Comparison of ENCODE assay signal across 10 mouse cellular contexts in the genomic region with DNA sequence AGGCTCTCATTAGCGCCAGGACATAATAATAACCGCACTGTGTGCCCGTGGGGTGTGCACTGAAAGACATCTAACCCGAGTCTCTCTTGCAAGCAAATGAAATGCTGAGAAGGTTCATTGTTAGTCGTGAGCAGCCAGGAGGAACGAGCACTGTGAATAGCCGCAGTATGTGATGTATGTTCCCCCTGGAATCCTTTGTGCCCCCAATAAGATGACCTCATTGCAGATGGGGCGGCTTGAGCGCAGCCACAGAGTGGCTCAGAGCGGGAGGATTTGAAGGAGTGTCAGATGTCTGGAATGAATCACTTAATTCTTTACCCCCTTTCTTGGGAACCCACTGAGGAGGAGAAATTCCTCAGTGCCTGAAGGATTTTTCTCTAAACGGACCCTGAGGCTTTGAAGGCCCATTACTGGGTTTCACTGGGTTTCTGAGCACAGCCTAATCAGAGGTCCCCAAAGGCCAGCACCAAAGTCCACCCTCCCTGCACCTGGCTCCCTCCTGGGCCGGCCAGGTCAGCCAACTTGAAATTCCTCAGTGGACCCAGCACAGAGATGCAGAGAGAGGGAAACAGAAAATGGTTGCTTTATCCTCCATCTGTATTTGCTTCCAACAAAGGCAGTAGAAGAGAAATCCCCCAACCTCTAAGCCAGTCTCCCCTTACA. TPM values are rescaled to one million over a fixed set of nuclear protein-coding genes. Genes with fewer than 3 reads are reported as not detected.
DNase-seq lines count a peak whose midpoint lies in the region; ATAC-seq and TF ChIP-seq lines count a peak whose summit lies in the region.
"Had no signal": no experiment of that assay in that cellular context is flagged by ENCODE, and none has a peak within 500 bp of the region (broad histone marks: within the 10 kb centered on the region; RNA-seq: fewer than 3 reads in every experiment).

No protein-coding gene starts in this region.

- no peak overlapping the region for H3K4me3 ChIP-seq in kidney, embryonic 14.5 days (ENCODE audit: low read length)
- no peak overlapping the region for H3K4me3 ChIP-seq in forebrain, postnatal 0 days (ENCODE audit: low read depth, low read length)
- H3K4me3 ChIP-seq in midbrain, embryonic 13.5 days (replicated peaks) = no peak overlapping the region
- H3K4me3 ChIP-seq: erythroblast, embryonic 14.5 days had no signal

- DNase-seq in kidney, postnatal 10 days = no peak
- peak; percentile 87 for DNase-seq in brain, adult 2 months (ENCODE audit: low read depth, low spot score)
- DNase-seq in forebrain, postnatal 0 days = peak; percentile 63
- no peak for DNase-seq in urinary bladder, postnatal 14 days (ENCODE audit: low spot score)
- DNase-seq in heart, postnatal 14 days = no peak
- no peak for DNase-seq in adipocyte (ENCODE audit: low spot score)

- 13% methylated on average over 12 of the region's 12 CpGs for whole genome bisulfite sequencing in kidney, embryonic 14.5 days
- 9% methylated on average over 12 of the region's 12 CpGs for WGBS in forebrain, postnatal 0 days
- WGBS in midbrain, embryonic 13.5 days = 2% methylated on average over 12 of the region's 12 CpGs

- peaks cover 12% of the 10 kb centered on the region for H3K4me1 ChIP-seq in kidney, embryonic 14.5 days (ENCODE audit: control insufficient read depth, insufficient read depth, low read length)
- H3K4me1 ChIP-seq in forebrain, postnatal 0 days (ENCODE audit: insufficient read depth) = peaks cover 28% of the 10 kb centered on the region
- peaks cover 51% of the 10 kb centered on the region for H3K4me1 ChIP-seq in midbrain, embryonic 13.5 days (replicated peaks)

- no peak overlapping the region for H3K4me2 ChIP-seq in kidney, embryonic 14.5 days (replicated peaks; ENCODE audit: low read depth, low read length)
- H3K4me2 ChIP-seq in forebrain, postnatal 0 days (ENCODE audit: low read depth) = peak overlapping the region; percentile 10; the same call in 1 of the 2 replicates
- H3K4me2 ChIP-seq in midbrain, embryonic 13.5 days (replicated peaks) = peak overlapping the region; percentile 26

- H3K36me3 ChIP-seq in kidney, embryonic 14.5 days (ENCODE audit: control insufficient read depth, insufficient read depth, low read length) = no peaks in the 10 kb centered on the region
- H3K36me3 ChIP-seq in forebrain, postnatal 0 days (ENCODE audit: insufficient read depth) = no peaks in the 10 kb centered on the region
- H3K36me3 ChIP-seq in midbrain, embryonic 13.5 days = no peaks in the 10 kb centered on the region

- no peak for TF ChIP-seq CTCF in forebrain, postnatal 0 days (IDR thresholded peaks at IDR 0.05; ENCODE audit: low read depth)

- no peaks in the 10 kb centered on the region for H3K27me3 ChIP-seq in kidney, embryonic 14.5 days (ENCODE audit: control insufficient read depth, insufficient read depth, low read length)
- no peaks in the 10 kb centered on the region for H3K27me3 ChIP-seq in forebrain, postnatal 0 days (ENCODE audit: insufficient read depth, low read length)
- no peaks in the 10 kb centered on the region for H3K27me3 ChIP-seq in midbrain, embryonic 13.5 days

- intact Hi-C loops in heart, postnatal 14 days (cut with DNase I) = no loop called here

- H3K9ac ChIP-seq in kidney, embryonic 14.5 days (ENCODE audit: low read depth, low read length) = no peak overlapping the region
- 0 out of 2 replicates have a peak overlapping the region, but pooled peaks have one; percentile 22 for H3K9ac ChIP-seq in forebrain, postnatal 0 days
- peak overlapping the region; percentile 14; the same call in 1 of the 2 replicates for H3K9ac ChIP-seq in midbrain, embryonic 13.5 days (replicated peaks)

- ATAC-seq in kidney, embryonic 14.5 days (ENCODE audit: low FRiP score, low TSS enrichment) = peak; percentile 89
- peak; percentile 76 for ATAC-seq in forebrain, postnatal 0 days
- peak; percentile 95 for ATAC-seq in midbrain, embryonic 13.5 days

- H3K27ac ChIP-seq in kidney, embryonic 14.5 days (ENCODE audit: low read depth, low read length) = peak overlapping the region; percentile 71; the same call in 1 of the 2 replicates
- peak overlapping the region; percentile 64; the same call in 1 of the 2 replicates for H3K27ac ChIP-seq in forebrain, postnatal 0 days (ENCODE audit: low read depth, low read length)
- H3K27ac ChIP-seq in midbrain, embryonic 13.5 days = peak overlapping the region; percentile 88

- no peaks in the 10 kb centered on the region for H3K9me3 ChIP-seq in kidney, embryonic 14.5 days (ENCODE audit: control insufficient read depth, low read length)
- H3K9me3 ChIP-seq in forebrain, postnatal 0 days (ENCODE audit: low read length) = no peaks in the 10 kb centered on the region
- no peaks in the 10 kb centered on the region for H3K9me3 ChIP-seq in midbrain, embryonic 13.5 days

RNA-seq across cellular contexts. Expression of a gene that starts 43.5 kb away (rescaled TPM):
- not detected in 2 replicates for polyA plus RNA-seq in kidney, embryonic 14.5 days (2014; fragmentation: Nextera tagmentation; extraction: Ambion mirVana)
- total RNA-seq in forebrain, postnatal 0 days (2014; rRNA removed) = not detected in 2 replicates
- not detected in 2 replicates for polyA plus RNA-seq in forebrain, postnatal 0 days (2015; fragmentation: Nextera tagmentation; extraction: Ambion mirVana)
- polyA plus RNA-seq in midbrain, embryonic 13.5 days (2015; fragmentation: Nextera tagmentation; extraction: Ambion mirVana) = not detected in 2 replicates
- total RNA-seq in heart, postnatal 14 days (2021) = not detected
- polyA plus RNA-seq: erythroblast, embryonic 14.5 days; liver, embryonic 16.5 days had no signal

Comparison
In these comparisons a context has a peak if more than half of its experiments do, and no peak if none do; other contexts are left out.
1. DNase-seq: peak in brain, adult 2 months (single experiment) and forebrain, postnatal 0 days (single experiment); none in kidney, postnatal 10 days (single experiment), urinary bladder, postnatal 14 days (single experiment), heart, postnatal 14 days (0 of 2) and adipocyte (single experiment).
2. Peak in every context shown above with its lines, with median percentiles within 50 percentile points of each other: ATAC-seq and H3K27ac ChIP-seq.